Mouse (Mus musculus): ENCODE results near the gene Ppp1r12c. TPM values are rescaled to one million over a fixed set of nuclear protein-coding genes. Genes with fewer than 3 reads are reported as not detected.

Ppp1r12c gene
- total and polyA plus RNA-seq, 3 experiments, result 64.2 to 153 TPM; not detected in 1

- Histone ChIP-seq H3K36me3 (ENCODE audit: control insufficient read depth in 1 of 2, insufficient read depth in 2 of 2, low read length in 2 of 2) (peaks cover 0 to 16% of the 10 kb centered on the region in 2 experiments; a peak in 2 of 4 replicates), H3K4me3 (ENCODE audit: control insufficient read depth in 1 of 2, insufficient read depth in 1 of 2, low read depth in 2 of 2, low read length in 2 of 2) (no peak within 1 kb of the TSS), H3K9me3 (replicated peaks; ENCODE audit: insufficient read depth, low read length) (no peaks in the 10 kb centered on the region), H3K27me3 (ENCODE audit: control insufficient read depth in 1 of 2, insufficient read depth in 2 of 2, low read length in 2 of 2) (no peaks in the 10 kb centered on the region), H3K9ac (ENCODE audit: control insufficient read depth, low read depth, low read length, poor library complexity, severe bottlenecking) (no peak within 1 kb of the TSS), H3K79me2 (ENCODE audit: control insufficient read depth, insufficient read depth, low read length, poor library complexity) (peaks cover 5% of the 10 kb centered on the region; the same call in 1 of the 2 replicates), H3K4me1 (ENCODE audit: control insufficient read depth in 1 of 2, insufficient read depth in 2 of 2, low read length in 2 of 2) (peaks cover 5 to 18% of the 10 kb centered on the region in 2 experiments; a peak in 3 of 4 replicates), H3K27ac (ENCODE audit: control insufficient read depth, low read depth, low read length) (no peak within 1 kb of the TSS)
- TF ChIP-seq MXI1 (IDR thresholded peaks at IDR 0.05; ENCODE audit: low read depth, low read length) (no peak), ZKSCAN1 (IDR thresholded peaks at IDR 0.05; ENCODE audit: low read depth, low read length) (peak; percentile 18; the same call in 1 of the 2 replicates), POLR2AphosphoS2 (IDR thresholded peaks at IDR 0.05; ENCODE audit: low read length) (0 out of 2 replicates have a peak, but pooled peaks have one; percentile 52), BHLHE40 (IDR thresholded peaks at IDR 0.05; ENCODE audit: borderline replicate concordance, low read depth, low read length) (no peak)
- DNase-seq (ENCODE audit: low read depth, low spot score), result no peak
Measured at GRCm38 (mm10) chr7:4516332-4517050, 15.0 kb upstream of the Ppp1r12c start, which contains the start of gene Tnnt1. Gene Tnnt1 (minus strand): TSS chr7:4516382.

DNA sequence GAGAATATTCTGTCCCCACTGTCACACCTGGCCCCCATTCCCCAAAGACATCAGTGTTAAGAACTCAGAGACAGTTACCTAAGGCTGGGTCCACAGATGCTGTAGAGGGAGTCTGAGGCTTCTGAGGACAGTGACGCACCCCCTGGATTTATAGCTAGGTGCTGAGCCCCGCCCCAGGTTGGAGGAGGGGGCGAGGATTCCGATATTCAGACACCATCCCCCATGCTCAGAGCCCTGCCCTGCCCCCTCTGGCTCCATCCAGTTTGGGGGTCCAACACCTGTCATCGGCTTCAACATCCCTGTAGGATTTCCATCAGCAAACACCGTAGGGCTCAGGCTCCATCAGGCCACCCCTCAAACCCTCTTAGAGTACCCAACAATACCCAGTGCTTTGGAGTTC, 14.4 kb upstream of the Ppp1r12c start:
- H3K27ac ChIP-seq (ENCODE audit: control insufficient read depth, low read depth, low read length), result no peak overlapping the region
- no peaks in the 10 kb centered on the region for H3K27me3 ChIP-seq (ENCODE audit: control insufficient read depth in 1 of 2, insufficient read depth in 2 of 2, low read length in 2 of 2)
- peaks cover 0 to 18% of the 10 kb centered on the region in 2 experiments; a peak in 2 of 4 replicates for H3K36me3 ChIP-seq (ENCODE audit: control insufficient read depth in 1 of 2, insufficient read depth in 2 of 2, low read length in 2 of 2)
- H3K4me1 ChIP-seq (ENCODE audit: control insufficient read depth in 1 of 2, insufficient read depth in 2 of 2, low read length in 2 of 2), result peaks cover 5 to 22% of the 10 kb centered on the region in 2 experiments; a peak in 3 of 4 replicates
- H3K9me3 ChIP-seq (replicated peaks; ENCODE audit: insufficient read depth, low read length), result no peaks in the 10 kb centered on the region
- no peak overlapping the region for H3K9ac ChIP-seq (ENCODE audit: control insufficient read depth, low read depth, low read length, poor library complexity, severe bottlenecking)
- DNase-seq (ENCODE audit: low read depth, low spot score), result no peak
- TF ChIP-seq GABPA (IDR thresholded peaks at IDR 0.05; ENCODE audit: low read depth, low read length), result no peak
- no peak for TF ChIP-seq GATA1 (IDR thresholded peaks at IDR 0.05; ENCODE audit: low read depth, low read length)
- TF ChIP-seq HCFC1 (IDR thresholded peaks at IDR 0.05; ENCODE audit: low read depth, low read length), result no peak
- TF ChIP-seq E2F4 (IDR thresholded peaks at IDR 0.05; ENCODE audit: borderline replicate concordance, low read depth, low read length), result no peak
- TF ChIP-seq MEF2A (IDR thresholded peaks at IDR 0.05; ENCODE audit: extremely low read depth, insufficient replicate concordance, low read depth, low read length, poor library complexity, severe bottlenecking), result no peak
- TF ChIP-seq USF2 (IDR thresholded peaks at IDR 0.05; ENCODE audit: borderline replicate concordance in 1 of 2, insufficient read depth in 1 of 2, low read depth in 1 of 2, low read length in 2 of 2), result no peak
- no peak for TF ChIP-seq MAFK (IDR thresholded peaks at IDR 0.05; ENCODE audit: borderline replicate concordance, low read depth, low read length)
- no peak for TF ChIP-seq ZNF384 (IDR thresholded peaks at IDR 0.05; ENCODE audit: low read depth, low read length)
- TF ChIP-seq ETS1 (IDR thresholded peaks at IDR 0.05; ENCODE audit: low read depth, low read length), result no peak
- no peak for TF ChIP-seq RCOR1 (IDR thresholded peaks at IDR 0.05; ENCODE audit: low read depth, low read length)
- peaks cover 4% of the 10 kb centered on the region; the same call in 1 of the 2 replicates for H3K79me2 ChIP-seq (ENCODE audit: control insufficient read depth, insufficient read depth, low read length, poor library complexity)
- H3K4me3 ChIP-seq (ENCODE audit: control insufficient read depth in 1 of 2, insufficient read depth in 1 of 2, low read depth in 2 of 2, low read length in 2 of 2), result no peak overlapping the region

Measured in MEL (cell line).